In the genomic region with DNA sequence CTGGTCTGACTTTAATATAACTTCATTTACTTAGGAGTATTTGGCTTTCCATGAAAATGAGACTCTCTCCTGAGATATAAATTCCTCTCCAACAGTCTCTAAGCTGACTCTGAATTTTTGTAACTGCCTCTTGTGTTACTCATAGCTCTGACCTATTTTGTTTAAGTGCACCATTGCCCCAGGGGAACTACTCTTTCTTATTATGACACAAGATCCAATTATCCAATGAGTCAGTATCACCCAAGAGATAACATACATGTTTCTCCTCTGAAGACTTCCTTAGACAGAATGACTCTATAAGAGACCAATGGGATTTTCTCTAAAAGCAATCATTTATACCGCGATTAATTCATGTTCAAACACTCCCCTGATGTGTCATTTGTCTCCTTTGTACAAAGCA, we compare ENCODE assay signal across 13 mouse cellular contexts.
"Had no signal": no experiment of that assay in that cellular context is flagged by ENCODE, and none has a peak within 500 bp of the region (broad histone marks: within the 10 kb centered on the region; RNA-seq: fewer than 3 reads in every experiment).

No protein-coding gene starts in this region.

- H3K36me3 ChIP-seq: liver, embryonic 13.5 days had no signal

- H3K27me3 ChIP-seq: liver, embryonic 13.5 days had no signal

- H3K9ac ChIP-seq: liver, embryonic 13.5 days had no signal

- H3K4me2 ChIP-seq: liver, embryonic 13.5 days; midbrain, embryonic 11.5 days had no signal

- H3K4me3 ChIP-seq: left cerebral cortex, adult 2 months; liver, embryonic 13.5 days had no signal

- H3K27ac ChIP-seq: left cerebral cortex, adult 2 months; liver, embryonic 13.5 days had no signal

- H3K4me1 ChIP-seq: liver, embryonic 13.5 days had no signal

- H3K9me3 ChIP-seq: liver, embryonic 13.5 days had no signal

- DNase-seq: kidney, adult 9 months; kidney, postnatal 14 days; kidney, postnatal 4 days; liver, embryonic 13.5 days; lung, adult 2 months; lung, postnatal 14 days; lung, postnatal 4 days; midbrain, embryonic 14.5 days; right cerebral cortex, postnatal 25 days; thymus, adult 2 months; thymus, postnatal 14 days had no signal
